Mouse (Mus musculus): ENCODE measurements around the gene A430005L14Rik. TPM values are rescaled to one million over a fixed set of nuclear protein-coding genes. Genes with fewer than 3 reads are reported as not detected.

The A430005L14Rik gene
- total and polyA plus RNA-seq, 2 experiments = 46.9 to 53.2 TPM

DNA sequence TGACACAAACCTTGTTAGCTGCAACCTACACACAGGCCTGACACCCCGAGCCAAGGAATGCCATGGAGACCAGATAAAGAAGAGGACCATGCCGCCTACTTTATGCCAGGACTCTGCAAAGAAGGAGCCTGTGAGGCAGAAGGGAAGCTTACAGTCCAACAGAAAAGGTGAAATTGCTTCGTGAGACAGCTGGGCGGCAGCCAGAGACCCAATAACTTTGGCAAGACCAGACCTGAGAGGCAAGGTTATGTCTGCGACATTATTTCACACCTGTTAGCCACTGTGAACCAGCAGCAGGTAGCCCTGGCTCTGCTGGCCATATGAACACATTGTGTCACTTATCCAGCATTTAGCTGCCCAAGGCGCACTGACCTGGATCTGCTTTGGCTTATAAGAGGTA lies 11.3 kb upstream of the A430005L14Rik start:
- TF ChIP-seq CTCF (IDR thresholded peaks at IDR 0.05; ENCODE audit: low read depth, low read length) (no peak), POLR2A (IDR thresholded peaks at IDR 0.05; ENCODE audit: extremely low read depth, insufficient read depth, low read length) (no peak)
- Histone ChIP-seq H3K36me3 (ENCODE audit: control insufficient read depth, insufficient read depth, low read length) (no peaks in the 10 kb centered on the region), H3K4me1 (ENCODE audit: control insufficient read depth, insufficient read depth, low read length) (no peaks in the 10 kb centered on the region), H3K27me3 (ENCODE audit: control insufficient read depth, insufficient read depth, low read length) (peaks cover 6% of the 10 kb centered on the region; the same call in 1 of the 2 replicates), H3K79me2 (ENCODE audit: control insufficient read depth, insufficient read depth, low read length) (no peaks in the 10 kb centered on the region), H3K9ac (ENCODE audit: low read depth, low read length) (no peak overlapping the region), H3K27ac (replicated peaks; ENCODE audit: insufficient read depth, low read depth, low read length) (no peak overlapping the region), H3K4me3 (ENCODE audit: insufficient read depth, low read depth, low read length) (no peak overlapping the region)
- WGBS = 86% methylated on average over 6 of the region's 6 CpGs
- DNase-seq (ENCODE audit: extremely low read depth, low read depth, low spot score) = no peak

DNA sequence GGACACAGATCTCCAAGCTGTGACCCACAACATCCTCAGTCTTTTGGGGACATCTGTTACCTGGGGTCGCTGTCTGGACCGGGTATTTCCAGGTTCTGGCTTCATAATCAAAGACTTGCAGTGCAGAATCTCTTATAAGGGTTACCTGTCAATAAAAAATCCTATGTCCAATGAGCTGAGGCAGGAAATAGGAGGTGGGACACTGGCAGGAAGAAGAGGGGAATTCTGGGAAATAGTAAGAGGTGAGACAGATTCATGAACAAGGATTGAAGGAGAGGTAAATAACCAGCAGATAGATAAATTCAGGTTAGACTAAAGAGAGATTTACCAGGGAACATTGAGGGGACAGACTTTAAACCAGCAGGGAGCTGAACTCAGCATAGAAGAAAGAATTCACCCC lies 6.7 kb upstream of the A430005L14Rik start:
- no peak for DNase-seq (ENCODE audit: extremely low read depth, low read depth, low spot score)
- Histone ChIP-seq H3K4me1 (ENCODE audit: control insufficient read depth, insufficient read depth, low read length) (no peaks in the 10 kb centered on the region), H3K9ac (ENCODE audit: low read depth, low read length) (no peak overlapping the region), H3K36me3 (ENCODE audit: control insufficient read depth, insufficient read depth, low read length) (no peaks in the 10 kb centered on the region), H3K27me3 (ENCODE audit: control insufficient read depth, insufficient read depth, low read length) (peaks cover 9% of the 10 kb centered on the region), H3K4me3 (ENCODE audit: insufficient read depth, low read depth, low read length) (no peak overlapping the region), H3K27ac (replicated peaks; ENCODE audit: insufficient read depth, low read depth, low read length) (no peak overlapping the region), H3K79me2 (ENCODE audit: control insufficient read depth, insufficient read depth, low read length) (no peaks in the 10 kb centered on the region)
- 73% methylated on average over 2 of the region's 2 CpGs for WGBS
- no peak for TF ChIP-seq POLR2A (IDR thresholded peaks at IDR 0.05; ENCODE audit: extremely low read depth, insufficient read depth, low read length)
- TF ChIP-seq CTCF (IDR thresholded peaks at IDR 0.05; ENCODE audit: low read depth, low read length) = no peak

DNA sequence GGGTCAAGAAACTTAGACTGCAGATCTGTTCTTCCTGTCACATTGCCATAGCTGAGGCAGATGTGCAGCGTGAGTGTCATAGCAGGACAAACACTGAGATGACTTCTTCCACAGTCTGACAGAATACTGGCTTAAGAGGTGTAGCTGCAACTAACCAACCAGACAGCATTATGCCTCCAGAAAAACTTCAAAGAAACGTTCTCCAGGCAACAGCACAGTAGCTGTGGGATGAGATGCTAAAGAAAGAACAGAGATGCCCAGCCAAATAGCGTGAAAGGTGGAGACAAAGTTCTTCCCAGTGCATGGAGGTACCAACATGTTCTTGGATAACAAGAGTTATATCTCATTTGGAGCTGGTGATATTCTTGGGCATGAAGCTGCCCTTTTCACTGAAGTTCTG lies 5.9 kb upstream of the A430005L14Rik start:
- no peak overlapping the region for H3K9ac ChIP-seq (ENCODE audit: low read depth, low read length)
- H3K79me2 ChIP-seq (ENCODE audit: control insufficient read depth, insufficient read depth, low read length) = no peaks in the 10 kb centered on the region
- WGBS = 59% methylated on average over 3 of the region's 3 CpGs
- H3K4me1 ChIP-seq (ENCODE audit: control insufficient read depth, insufficient read depth, low read length) = no peaks in the 10 kb centered on the region
- no peaks in the 10 kb centered on the region for H3K36me3 ChIP-seq (ENCODE audit: control insufficient read depth, insufficient read depth, low read length)
- no peak for TF ChIP-seq CTCF (IDR thresholded peaks at IDR 0.05; ENCODE audit: low read depth, low read length)
- DNase-seq (ENCODE audit: extremely low read depth, low read depth, low spot score) = no peak
- H3K4me3 ChIP-seq (ENCODE audit: insufficient read depth, low read depth, low read length) = no peak overlapping the region
- peaks cover 9% of the 10 kb centered on the region for H3K27me3 ChIP-seq (ENCODE audit: control insufficient read depth, insufficient read depth, low read length)
- no peak overlapping the region for H3K27ac ChIP-seq (replicated peaks; ENCODE audit: insufficient read depth, low read depth, low read length)

DNA sequence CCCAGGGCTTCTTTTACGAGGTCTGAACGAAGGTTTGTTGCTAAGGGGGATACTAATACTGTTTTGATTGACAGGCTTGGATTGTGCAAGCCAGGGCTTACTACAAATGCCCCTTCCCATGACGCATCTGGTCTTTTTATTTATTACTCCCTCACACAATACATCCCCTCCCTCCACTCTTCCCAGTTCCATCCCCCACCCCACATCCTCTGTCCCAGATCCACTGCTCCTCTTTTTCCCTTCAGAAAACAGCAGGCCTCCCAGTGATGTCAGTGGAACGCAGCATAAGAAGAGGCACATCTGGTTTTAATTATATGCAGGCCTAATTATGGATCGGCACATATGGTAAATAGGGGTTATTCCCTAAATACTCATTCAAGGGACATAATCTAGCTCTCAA lies 5.3 kb upstream of the A430005L14Rik start:
- no peaks in the 10 kb centered on the region for H3K79me2 ChIP-seq (ENCODE audit: control insufficient read depth, insufficient read depth, low read length)
- H3K36me3 ChIP-seq (ENCODE audit: control insufficient read depth, insufficient read depth, low read length) = no peaks in the 10 kb centered on the region
- peaks cover 9% of the 10 kb centered on the region for H3K27me3 ChIP-seq (ENCODE audit: control insufficient read depth, insufficient read depth, low read length)
- no peak overlapping the region for H3K27ac ChIP-seq (replicated peaks; ENCODE audit: insufficient read depth, low read depth, low read length)
- TF ChIP-seq POLR2A (IDR thresholded peaks at IDR 0.05; ENCODE audit: extremely low read depth, insufficient read depth, low read length) (no peak), CTCF (IDR thresholded peaks at IDR 0.05; ENCODE audit: low read depth, low read length) (no peak)
- no peak for DNase-seq (ENCODE audit: extremely low read depth, low read depth, low spot score)
- WGBS = 62% methylated on average over 5 of the region's 5 CpGs
- no peaks in the 10 kb centered on the region for H3K4me1 ChIP-seq (ENCODE audit: control insufficient read depth, insufficient read depth, low read length)
- H3K4me3 ChIP-seq (ENCODE audit: insufficient read depth, low read depth, low read length) = no peak overlapping the region
- H3K9ac ChIP-seq (ENCODE audit: low read depth, low read length) = no peak overlapping the region

DNA sequence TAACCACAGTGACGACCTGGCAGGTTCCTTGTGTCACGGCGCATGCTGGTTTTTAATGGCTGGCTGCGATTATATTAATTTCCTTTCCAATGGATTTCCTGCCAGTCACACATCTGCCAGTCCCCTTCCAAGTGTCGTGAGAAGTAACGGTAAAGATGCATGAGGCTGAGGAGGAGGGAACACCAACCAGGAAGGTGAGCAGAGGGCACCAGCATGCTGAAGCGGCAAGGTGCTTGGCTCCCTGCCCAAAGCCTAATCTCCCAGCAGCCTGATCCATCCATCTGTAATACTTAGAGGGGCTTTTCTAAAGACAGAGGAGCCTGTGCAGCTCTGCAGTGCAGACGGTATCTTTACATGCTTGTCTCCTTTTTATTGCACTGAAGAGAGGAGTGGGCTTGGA lies 1.4 kb upstream of the A430005L14Rik start:
- Histone ChIP-seq H3K4me1 (ENCODE audit: control insufficient read depth, insufficient read depth, low read length) (peaks cover 4% of the 10 kb centered on the region; the same call in 1 of the 2 replicates), H3K79me2 (ENCODE audit: control insufficient read depth, insufficient read depth, low read length) (peaks cover 4% of the 10 kb centered on the region; the same call in 1 of the 2 replicates), H3K4me3 (ENCODE audit: insufficient read depth, low read depth, low read length) (no peak overlapping the region), H3K27me3 (ENCODE audit: control insufficient read depth, insufficient read depth, low read length) (peaks cover 3% of the 10 kb centered on the region; the same call in 1 of the 2 replicates), H3K9ac (ENCODE audit: low read depth, low read length) (no peak overlapping the region), H3K27ac (replicated peaks; ENCODE audit: insufficient read depth, low read depth, low read length) (no peak overlapping the region), H3K36me3 (ENCODE audit: control insufficient read depth, insufficient read depth, low read length) (no peaks in the 10 kb centered on the region)
- no peak for DNase-seq (ENCODE audit: extremely low read depth, low read depth, low spot score)
- WGBS = 87% methylated on average over 8 of the region's 8 CpGs
- TF ChIP-seq POLR2A (IDR thresholded peaks at IDR 0.05; ENCODE audit: extremely low read depth, insufficient read depth, low read length) = no peak
- no peak for TF ChIP-seq CTCF (IDR thresholded peaks at IDR 0.05; ENCODE audit: low read depth, low read length)

DNA sequence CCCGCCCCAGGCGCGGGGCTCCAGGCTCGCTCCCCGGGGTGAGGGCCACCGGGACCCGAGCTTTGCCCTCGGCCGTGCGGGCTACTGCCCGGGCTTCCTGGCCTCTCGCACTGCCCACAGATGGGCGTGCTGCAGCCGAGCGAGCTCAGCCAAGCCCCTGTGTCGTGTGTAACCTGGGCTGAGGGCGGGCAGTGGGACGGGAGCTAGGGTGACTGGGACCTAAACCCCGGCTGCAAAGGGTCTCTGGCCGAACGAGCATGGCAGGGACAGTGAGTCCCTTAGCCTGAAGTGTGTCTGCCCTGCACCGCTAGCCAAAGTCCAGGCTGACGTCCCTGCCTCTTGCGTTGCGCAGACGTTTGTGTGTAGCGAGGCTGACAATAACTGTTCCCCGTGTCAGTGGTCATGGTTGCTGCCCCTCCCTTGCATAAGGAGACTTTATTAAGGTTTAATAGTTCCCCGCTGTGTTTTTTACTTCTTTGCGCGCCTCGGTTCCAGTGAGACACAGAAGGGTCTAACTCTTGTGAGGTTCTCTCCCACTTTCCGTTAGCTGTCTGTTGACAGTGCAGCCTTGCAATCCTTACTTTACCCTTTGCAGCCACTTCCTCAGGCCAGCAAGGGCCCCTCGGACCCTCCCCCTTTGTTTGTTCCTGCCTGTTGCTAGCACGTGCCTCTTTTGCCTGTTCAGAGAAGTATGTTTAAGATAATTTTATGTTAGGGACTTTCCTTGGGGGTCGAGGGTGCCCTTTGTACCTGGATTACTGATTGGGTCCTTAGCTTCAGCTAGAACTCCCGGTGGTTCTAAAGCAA lies 610 bp downstream of the A430005L14Rik start:
- H3K27ac ChIP-seq (replicated peaks; ENCODE audit: insufficient read depth, low read depth, low read length) = peak overlapping the region; percentile 94
- peaks cover 4% of the 10 kb centered on the region; the same call in 1 of the 2 replicates for H3K4me1 ChIP-seq (ENCODE audit: control insufficient read depth, insufficient read depth, low read length)
- H3K79me2 ChIP-seq (ENCODE audit: control insufficient read depth, insufficient read depth, low read length) = peaks cover 4% of the 10 kb centered on the region; the same call in 1 of the 2 replicates
- WGBS = under 1% methylated on average over 37 of the region's 37 CpGs
- TF ChIP-seq POLR2A (IDR thresholded peaks at IDR 0.05; ENCODE audit: extremely low read depth, insufficient read depth, low read length) (0 out of 2 replicates have a peak, but pooled peaks have one; percentile 48), CTCF (IDR thresholded peaks at IDR 0.05; ENCODE audit: low read depth, low read length) (no peak)
- H3K4me3 ChIP-seq (ENCODE audit: insufficient read depth, low read depth, low read length) = peak overlapping the region; percentile 89
- H3K9ac ChIP-seq (ENCODE audit: low read depth, low read length) = peak overlapping the region; percentile 95
- H3K36me3 ChIP-seq (ENCODE audit: control insufficient read depth, insufficient read depth, low read length) = peaks cover 5% of the 10 kb centered on the region; the same call in 1 of the 2 replicates
- no peaks in the 10 kb centered on the region for H3K27me3 ChIP-seq (ENCODE audit: control insufficient read depth, insufficient read depth, low read length)
- peak; percentile 76 for DNase-seq (ENCODE audit: extremely low read depth, low read depth, low spot score)
